Mouse (Mus musculus) kidney, adult 10 weeks (tissue): ENCODE data around the gene Col2a1. TPM values are rescaled to one million over a fixed set of nuclear protein-coding genes. Genes with fewer than 3 reads are reported as not detected.

Experiments
- polyA plus RNA-seq: library from polyadenylated mRNA; stranded (reverse); fragments of 350-450 nt; fragmentation: Illumina TruSeq; extraction: RNeasy Lipid Tissue Mini Kit (QIAGEN cat#74804); gene quantifications from one replicate; pipeline ENCODE4 v1.2.3, GENCODE M21; 2014; ENCODE audit warnings: low read depth, low replicate concordance

Gene Col2a1
- not detected for polyA plus RNA-seq

DNA sequence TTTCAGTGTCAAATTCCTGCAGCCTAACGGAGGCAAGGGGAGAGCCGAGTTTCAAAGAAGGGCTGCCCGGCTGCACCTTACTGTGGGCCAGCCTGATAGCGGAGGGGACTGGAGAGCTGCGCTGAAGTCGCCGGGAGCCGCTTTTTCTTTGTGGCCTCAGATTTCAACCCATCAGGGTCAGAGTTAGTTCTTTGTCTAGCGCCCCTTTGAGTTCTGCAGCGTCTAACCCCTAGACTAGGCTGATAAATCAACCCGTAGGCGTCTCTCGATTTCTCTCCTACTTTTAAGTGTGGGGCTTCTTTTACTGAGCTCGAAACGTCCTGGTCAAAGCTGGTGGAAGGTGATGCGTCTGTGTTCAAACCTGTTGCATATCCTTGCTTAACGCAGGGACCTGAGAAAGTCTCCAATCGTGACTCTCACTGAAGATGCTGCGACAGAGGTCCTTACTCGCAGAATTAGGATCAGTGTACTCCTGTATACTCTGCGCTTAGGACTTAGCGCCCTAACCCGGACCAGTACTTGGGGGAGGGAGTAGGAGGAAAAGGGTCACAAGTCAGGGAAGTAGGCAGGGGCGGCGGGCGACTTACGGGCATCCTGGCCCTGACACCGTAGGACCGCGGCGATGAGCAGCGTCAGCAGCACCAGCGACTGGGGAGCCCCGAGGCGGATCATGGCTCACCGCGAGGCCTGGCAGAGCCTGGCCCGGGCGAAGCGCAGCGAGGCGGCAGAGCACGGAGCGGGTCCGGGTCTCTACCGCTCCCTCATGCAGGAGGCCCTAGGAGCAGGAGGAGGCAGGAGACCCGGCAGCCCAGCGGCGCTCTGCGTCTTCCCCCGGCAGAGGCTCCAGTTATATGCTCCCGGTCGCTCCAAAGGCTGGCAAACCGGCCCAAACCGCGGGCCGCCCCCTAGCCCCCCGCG lies at the start of gene Col2a1:
Col2a1 (minus strand) TSS at position 874 of the 918 bp plus-strand sequence.

DNA sequence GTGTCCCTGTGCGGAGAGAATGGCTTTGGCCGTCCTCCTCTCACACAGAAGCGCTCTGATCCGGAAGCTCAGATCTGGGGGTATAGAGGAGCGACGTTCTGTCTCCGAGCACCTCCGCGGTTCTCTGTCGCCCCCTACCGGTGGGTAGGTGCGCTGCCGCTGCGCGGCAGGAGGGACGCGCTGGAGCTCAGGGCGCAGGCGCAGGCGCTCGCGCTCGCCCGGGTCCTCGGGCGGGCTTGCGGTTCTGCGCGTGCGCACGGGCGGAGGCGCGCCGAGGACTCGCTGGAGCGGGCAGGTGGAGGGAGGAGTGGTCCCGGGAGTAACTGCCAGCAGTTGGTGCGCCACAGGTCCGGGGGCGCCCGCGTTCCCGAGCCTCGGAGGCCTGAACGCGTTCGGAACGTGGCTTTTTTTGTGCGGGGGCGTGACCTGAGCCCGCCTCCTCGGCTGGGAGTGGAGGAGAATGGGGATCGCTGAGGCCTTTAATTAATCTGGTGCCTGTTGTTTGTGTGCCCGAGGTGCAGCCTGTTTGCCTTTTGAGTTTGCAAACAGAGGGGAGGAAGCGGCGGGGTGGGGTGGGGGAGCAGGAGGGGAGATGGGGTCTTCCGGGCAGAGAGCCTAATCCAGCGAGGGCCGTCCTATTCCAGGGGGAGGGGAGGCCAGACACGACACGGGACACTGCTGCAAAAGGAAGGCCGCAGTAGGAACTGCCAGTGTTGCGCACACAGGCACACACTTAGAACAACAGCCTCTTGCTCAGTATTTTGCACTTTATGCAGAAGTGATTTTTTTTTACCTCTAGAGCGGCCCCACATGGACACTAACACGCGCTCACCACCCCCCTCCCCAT lies 40.3 kb downstream of the Col2a1 start, which contains the start of gene Tmem106c:
Tmem106c (plus strand) TSS at position 212 of the 847 bp plus-strand sequence.

Other genes starting within 250 kb of the Col2a1 start
- gene Rapgef3, start 236.7 kb downstream of the Col2a1 start, polyA plus RNA-seq, result 1.1 TPM
- 63.9 TPM for gene Slc48a1, start 226.2 kb downstream of the Col2a1 start, polyA plus RNA-seq
- 1.6 TPM for gene Hdac7, start 160.2 kb downstream of the Col2a1 start, polyA plus RNA-seq
- 82.4 TPM for gene Vdr, start 94.1 kb downstream of the Col2a1 start, polyA plus RNA-seq
- gene Tmem106c, start 40.5 kb downstream of the Col2a1 start, polyA plus RNA-seq, result 8.1 TPM
- gene Pfkm, start 87.9 kb upstream of the Col2a1 start, polyA plus RNA-seq, result 8.8 TPM
- gene Senp1, start 89.0 kb upstream of the Col2a1 start, polyA plus RNA-seq, result 24.9 TPM
- gene Asb8, start 160.9 kb upstream of the Col2a1 start, polyA plus RNA-seq, result 27.2 TPM
- gene Ccdc184, start 162.5 kb upstream of the Col2a1 start, polyA plus RNA-seq, result 0.12 TPM
- gene Olfr288, start 190.8 kb upstream of the Col2a1 start, polyA plus RNA-seq, result not detected
- gene Gm44579, start 216.3 kb upstream of the Col2a1 start, polyA plus RNA-seq, result not detected
- gene Olfr287, start 216.4 kb upstream of the Col2a1 start, polyA plus RNA-seq, result not detected
- gene Olfr286, start 229.8 kb upstream of the Col2a1 start, polyA plus RNA-seq, result not detected